Mouse (Mus musculus): ENCODE measurements around the gene Gm21762. TPM values are rescaled to one million over a fixed set of nuclear protein-coding genes. Genes with fewer than 3 reads are reported as not detected.
"Not testable (repeated sequence)": the region's sequence is repeated elsewhere in the genome, so short reads cannot be mapped to it uniquely, and the experiment has no call there.

Gm21762 gene
- polyA plus RNA-seq (2012; fragmentation: generic; extraction: Trizol) = 0.16 TPM
- long read RNA-seq, experiment 1 = 0 reads
- long read RNA-seq, experiment 2 = 0 reads

DNA sequence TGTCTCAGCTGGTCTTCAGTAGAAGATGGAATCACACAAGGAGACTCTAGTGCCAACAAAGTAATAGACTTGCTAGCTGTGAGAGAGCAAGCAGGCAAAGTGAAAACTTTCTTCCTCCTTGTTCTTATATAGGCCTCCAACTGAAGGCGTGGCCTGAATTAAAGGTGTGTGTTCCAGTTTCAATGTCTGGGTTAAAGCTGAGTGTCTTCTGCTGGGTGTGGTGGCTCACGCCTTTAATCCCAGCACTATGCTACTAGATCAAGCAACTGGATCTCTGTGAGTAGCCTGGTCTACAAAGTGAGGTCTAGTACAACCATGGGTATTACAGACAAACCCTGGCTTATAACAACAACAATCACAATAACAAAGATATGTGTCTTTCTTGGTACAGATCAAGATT, at the start of gene Gm21762:
Gm21762 (minus strand) TSS at position 101 of the 400 bp plus-strand sequence.
- not testable (repeated sequence) for H3ac ChIP-seq (ENCODE audit: control insufficient read depth, insufficient read length, low read depth); H3K36me3 ChIP-seq (ENCODE audit: control insufficient read depth, insufficient read depth); H3K79me2 ChIP-seq (ENCODE audit: control insufficient read depth, insufficient read depth)

DNA sequence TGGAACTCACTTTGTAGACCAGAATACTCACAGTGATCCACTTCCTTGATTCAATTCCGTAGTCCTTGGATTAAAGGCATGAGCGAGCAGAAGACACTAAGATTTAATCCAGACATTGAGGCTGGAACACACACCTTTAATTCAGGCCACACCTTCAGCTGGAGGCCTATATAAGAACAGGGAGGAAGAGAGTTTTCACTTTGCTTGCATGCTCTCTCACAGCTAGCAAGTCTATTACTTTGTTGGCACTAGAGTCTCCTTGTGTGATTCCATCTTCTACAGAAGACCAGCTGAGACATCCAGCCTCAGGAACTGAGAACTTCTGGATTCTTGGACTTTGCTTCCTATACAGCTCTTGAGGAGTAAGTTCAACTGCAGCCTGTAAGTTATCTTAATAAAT, 47.1 kb upstream of the Gm21762 start, which contains the start of gene AF067061:
AF067061 (plus strand) TSS at position 245 of the 400 bp plus-strand sequence.
- not testable (repeated sequence) for H3ac ChIP-seq (ENCODE audit: control insufficient read depth, insufficient read length, low read depth); H3K4me3 ChIP-seq (ENCODE audit: insufficient read depth, poor library complexity, severe bottlenecking); H3K36me3 ChIP-seq (ENCODE audit: control insufficient read depth, insufficient read depth); H3K27me3 ChIP-seq (ENCODE audit: control insufficient read depth, insufficient read depth, insufficient read length); H3K79me2 ChIP-seq (ENCODE audit: control insufficient read depth, insufficient read depth); H3K79me3 ChIP-seq (ENCODE audit: low read depth)

More for the DNA sequence above, at the start of gene Gm21762:
- H3K79me3 ChIP-seq (ENCODE audit: low read depth); H3K4me3 ChIP-seq (ENCODE audit: insufficient read depth, poor library complexity, severe bottlenecking); H3K27me3 ChIP-seq (ENCODE audit: control insufficient read depth, insufficient read depth, insufficient read length): not testable (repeated sequence)

DNA sequence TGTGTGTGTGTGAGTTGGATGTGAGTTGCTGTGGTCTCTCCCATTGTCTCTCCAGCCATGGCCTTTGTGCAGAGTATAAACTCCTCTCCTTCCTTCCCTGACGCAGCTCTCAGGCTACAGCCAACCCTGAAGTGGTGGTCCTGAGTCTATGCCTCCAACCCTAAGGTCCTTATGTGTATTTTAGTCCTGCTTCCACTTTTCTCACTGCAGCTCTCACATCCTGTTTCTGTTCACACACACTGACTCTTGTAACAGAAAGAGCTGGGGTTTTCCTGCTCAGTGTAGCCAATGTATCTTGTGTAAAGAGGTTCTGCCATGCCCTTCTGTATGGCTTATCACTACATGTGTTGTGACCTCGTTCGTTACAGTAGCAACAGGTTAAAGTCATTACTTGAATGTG, 44.0 kb upstream of the Gm21762 start:
- not testable (repeated sequence) for H3K79me2 ChIP-seq (ENCODE audit: control insufficient read depth, insufficient read depth); H3K4me3 ChIP-seq (ENCODE audit: insufficient read depth, poor library complexity, severe bottlenecking); H3K79me3 ChIP-seq (ENCODE audit: low read depth); H3K27me3 ChIP-seq (ENCODE audit: control insufficient read depth, insufficient read depth, insufficient read length); H3K36me3 ChIP-seq (ENCODE audit: control insufficient read depth, insufficient read depth); H3ac ChIP-seq (ENCODE audit: control insufficient read depth, insufficient read length, low read depth)

DNA sequence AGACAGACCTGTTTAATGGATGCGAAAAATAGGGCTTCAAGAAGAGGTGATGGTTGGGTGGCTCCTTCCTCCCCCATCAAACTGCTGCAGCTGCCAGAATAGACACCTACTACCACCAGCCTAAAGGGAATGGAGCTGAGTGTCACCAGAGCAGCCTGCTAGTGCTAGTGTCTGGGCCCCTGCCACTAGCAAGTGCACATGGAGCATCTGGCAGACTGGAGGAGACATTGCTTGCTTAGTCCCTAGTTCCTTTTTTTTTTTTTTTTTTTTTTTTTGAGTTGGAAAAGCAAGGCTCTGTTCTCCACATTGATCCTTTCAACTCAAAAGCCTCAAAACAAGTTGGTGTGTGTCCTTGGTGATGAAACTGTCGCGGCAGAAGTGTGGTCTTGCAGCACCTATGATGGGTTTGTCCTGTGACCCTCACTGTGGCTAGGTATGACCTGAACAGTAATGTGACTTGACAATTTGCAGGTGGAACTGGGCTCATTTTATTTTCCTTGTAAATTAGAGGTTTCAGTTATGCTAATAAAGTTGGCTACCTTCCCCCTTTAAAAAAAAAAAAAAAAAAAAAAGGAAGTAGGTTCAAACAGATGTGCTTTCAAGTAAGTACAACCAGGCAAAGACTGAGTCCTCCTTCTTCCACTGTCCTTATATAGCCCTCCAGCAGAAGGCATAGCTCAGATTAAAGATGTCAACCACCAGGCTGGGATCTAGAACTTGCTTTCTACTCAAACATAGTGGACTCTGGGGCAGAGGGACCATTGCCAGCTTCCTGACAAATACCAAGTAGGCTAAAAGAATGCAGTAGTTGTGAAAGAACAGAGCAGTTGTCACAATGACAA, 43.3 kb upstream of the Gm21762 start:
- H3K27me3 ChIP-seq (ENCODE audit: control insufficient read depth, insufficient read depth, insufficient read length); H3K79me3 ChIP-seq (ENCODE audit: low read depth); H3K4me3 ChIP-seq (ENCODE audit: insufficient read depth, poor library complexity, severe bottlenecking); H3K79me2 ChIP-seq (ENCODE audit: control insufficient read depth, insufficient read depth); H3ac ChIP-seq (ENCODE audit: control insufficient read depth, insufficient read length, low read depth); H3K36me3 ChIP-seq (ENCODE audit: control insufficient read depth, insufficient read depth): not testable (repeated sequence)

DNA sequence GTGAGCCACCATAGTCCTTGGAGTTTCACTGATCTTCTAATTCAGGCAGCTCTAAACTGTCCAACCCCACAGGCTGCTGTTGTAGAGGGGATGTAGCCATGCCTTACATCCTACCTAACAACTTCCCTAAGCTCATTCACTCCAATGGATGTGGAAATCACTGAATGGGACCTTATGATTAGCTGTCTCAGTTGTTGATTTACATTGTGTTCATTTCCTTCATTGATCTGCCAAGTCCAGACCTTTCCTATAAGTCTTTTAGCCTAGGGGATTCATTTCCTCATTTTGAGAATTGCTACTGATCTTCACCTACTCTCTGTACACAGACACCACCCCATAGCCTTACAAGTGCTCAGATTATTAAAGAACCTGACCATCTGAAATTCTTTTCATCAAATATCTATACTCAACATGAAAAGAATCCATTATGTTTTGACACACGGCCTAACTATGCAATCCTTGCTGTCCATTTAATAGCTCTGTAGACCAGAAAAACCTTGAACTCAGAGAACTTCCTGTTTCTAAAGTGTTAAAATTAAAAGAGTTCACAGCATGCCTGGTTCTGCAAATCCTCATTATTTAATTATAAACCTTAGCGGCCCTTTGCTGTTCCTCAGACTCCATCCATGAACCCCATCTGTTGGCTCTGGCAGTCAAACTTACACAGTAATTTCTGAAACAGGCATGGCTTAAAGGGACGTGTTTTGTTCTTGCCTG, 35.6 kb upstream of the Gm21762 start:
- H3ac ChIP-seq (ENCODE audit: control insufficient read depth, insufficient read length, low read depth); H3K4me3 ChIP-seq (ENCODE audit: insufficient read depth, poor library complexity, severe bottlenecking); H3K79me3 ChIP-seq (ENCODE audit: low read depth); H3K79me2 ChIP-seq (ENCODE audit: control insufficient read depth, insufficient read depth); H3K36me3 ChIP-seq (ENCODE audit: control insufficient read depth, insufficient read depth); H3K27me3 ChIP-seq (ENCODE audit: control insufficient read depth, insufficient read depth, insufficient read length): not testable (repeated sequence)

DNA sequence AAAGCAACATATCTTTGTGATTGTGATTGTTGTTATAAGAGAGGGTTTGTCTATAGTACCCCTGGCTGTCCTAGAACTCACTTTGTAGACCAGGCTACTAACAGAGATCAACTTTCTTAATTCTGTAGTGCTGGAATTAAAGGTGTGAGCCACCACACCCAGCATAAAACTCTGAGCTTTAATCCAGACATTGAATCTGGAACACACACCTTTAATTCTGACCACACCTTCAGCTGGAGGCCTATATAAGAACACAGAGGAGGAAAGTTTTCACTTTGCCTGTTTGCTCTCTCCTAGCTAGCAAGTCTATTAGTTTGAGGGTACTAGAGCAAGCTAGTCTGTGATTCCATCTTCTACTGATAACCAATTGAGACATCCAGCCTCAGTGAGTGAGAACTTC, 23.1 kb upstream of the Gm21762 start, which contains the start of gene Gm21731:
Gm21731 (plus strand) TSS at position 301 of the 400 bp plus-strand sequence.
- not testable (repeated sequence) for H3K79me2 ChIP-seq (ENCODE audit: control insufficient read depth, insufficient read depth); H3ac ChIP-seq (ENCODE audit: control insufficient read depth, insufficient read length, low read depth); H3K36me3 ChIP-seq (ENCODE audit: control insufficient read depth, insufficient read depth); H3K4me3 ChIP-seq (ENCODE audit: insufficient read depth, poor library complexity, severe bottlenecking); H3K79me3 ChIP-seq (ENCODE audit: low read depth); H3K27me3 ChIP-seq (ENCODE audit: control insufficient read depth, insufficient read depth, insufficient read length)

DNA sequence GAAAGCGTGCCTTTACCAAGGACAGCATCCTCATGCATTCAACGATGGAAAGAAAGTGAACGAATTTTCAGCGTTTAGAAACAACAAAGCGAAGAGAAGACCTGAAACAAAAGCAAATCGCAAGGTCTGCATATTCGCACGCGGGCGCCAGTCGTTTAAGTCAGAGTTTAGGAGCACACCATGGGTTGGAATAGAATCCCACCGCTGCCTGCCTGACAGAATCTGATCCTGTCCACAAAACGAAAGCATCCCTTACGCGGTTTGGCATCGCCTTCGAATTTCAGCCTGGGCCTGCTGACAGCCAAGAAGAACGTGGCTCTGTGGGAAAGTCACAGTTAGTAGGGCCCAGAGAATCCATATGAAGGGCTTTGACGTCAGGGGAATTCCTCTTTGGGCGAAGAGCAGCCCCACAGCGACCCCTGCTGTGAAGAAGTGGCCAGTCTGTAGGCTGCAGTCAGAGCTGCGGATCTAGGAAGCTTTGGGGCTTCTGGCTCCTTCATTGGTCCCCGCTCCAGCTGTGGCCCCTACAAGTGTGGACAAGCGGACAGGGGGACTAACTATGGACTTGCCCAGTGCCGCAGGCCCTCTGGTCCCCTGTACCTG, 16.8 kb upstream of the Gm21762 start:
- not testable (repeated sequence) for H3ac ChIP-seq (ENCODE audit: control insufficient read depth, insufficient read length, low read depth); H3K4me3 ChIP-seq (ENCODE audit: insufficient read depth, poor library complexity, severe bottlenecking); H3K27me3 ChIP-seq (ENCODE audit: control insufficient read depth, insufficient read depth, insufficient read length); H3K79me3 ChIP-seq (ENCODE audit: low read depth); H3K36me3 ChIP-seq (ENCODE audit: control insufficient read depth, insufficient read depth); H3K79me2 ChIP-seq (ENCODE audit: control insufficient read depth, insufficient read depth)

DNA sequence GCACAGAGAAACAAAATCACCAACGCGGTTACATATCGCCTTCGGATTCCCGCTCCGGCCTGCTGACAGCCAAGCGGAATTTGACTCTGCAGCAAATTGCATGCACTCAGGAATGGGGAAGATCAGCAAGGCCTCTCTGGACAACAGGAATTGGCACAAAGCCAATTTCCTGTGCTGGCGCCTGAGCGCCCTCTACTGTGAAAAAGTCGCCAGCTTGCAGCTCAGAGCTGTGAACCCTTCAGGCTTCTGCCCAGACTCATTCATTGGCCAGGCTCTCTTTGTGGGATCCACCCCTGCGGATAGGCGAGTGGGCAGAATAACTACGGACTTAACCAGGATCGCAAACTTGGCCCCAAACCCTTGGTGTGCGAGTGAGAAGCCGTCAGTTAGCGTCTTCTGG, 16.1 kb upstream of the Gm21762 start:
- not testable (repeated sequence) for H3K79me3 ChIP-seq (ENCODE audit: low read depth); H3ac ChIP-seq (ENCODE audit: control insufficient read depth, insufficient read length, low read depth); H3K79me2 ChIP-seq (ENCODE audit: control insufficient read depth, insufficient read depth); H3K36me3 ChIP-seq (ENCODE audit: control insufficient read depth, insufficient read depth); H3K27me3 ChIP-seq (ENCODE audit: control insufficient read depth, insufficient read depth, insufficient read length); H3K4me3 ChIP-seq (ENCODE audit: insufficient read depth, poor library complexity, severe bottlenecking)

DNA sequence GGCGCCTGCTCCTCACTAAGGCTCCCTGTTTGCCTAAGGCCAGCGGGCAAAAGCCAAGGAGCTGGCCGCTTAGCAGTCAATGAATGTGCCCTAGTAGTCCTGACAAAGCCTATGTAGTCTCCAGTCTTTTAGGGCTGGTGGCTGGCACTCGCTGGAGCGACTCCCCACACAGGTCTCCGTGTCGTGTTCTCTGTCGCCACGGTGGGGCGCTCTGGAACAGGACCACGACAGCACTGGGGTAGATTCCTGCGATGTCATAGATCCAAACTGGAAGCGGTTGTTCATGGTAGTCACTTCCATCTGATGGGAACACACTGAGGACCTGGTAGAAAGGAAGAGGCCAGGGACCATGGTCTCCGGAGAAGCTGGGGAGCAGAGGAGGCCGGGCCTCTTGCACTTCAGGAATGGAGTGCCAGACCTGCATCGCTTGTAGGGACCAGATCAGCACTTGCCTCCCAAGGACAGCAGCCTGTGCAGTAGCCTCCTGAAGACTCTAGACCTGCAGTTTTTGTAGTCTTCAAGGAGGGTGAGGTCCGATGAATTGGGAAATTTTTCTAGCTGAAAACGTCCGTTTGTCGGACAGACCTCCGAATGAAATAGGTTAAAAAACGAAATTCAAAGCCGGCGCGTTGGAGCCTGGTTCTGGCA, 7.4 kb upstream of the Gm21762 start:
- H3K4me3 ChIP-seq (ENCODE audit: insufficient read depth, poor library complexity, severe bottlenecking); H3K27me3 ChIP-seq (ENCODE audit: control insufficient read depth, insufficient read depth, insufficient read length); H3K79me2 ChIP-seq (ENCODE audit: control insufficient read depth, insufficient read depth); H3ac ChIP-seq (ENCODE audit: control insufficient read depth, insufficient read length, low read depth); H3K36me3 ChIP-seq (ENCODE audit: control insufficient read depth, insufficient read depth); H3K79me3 ChIP-seq (ENCODE audit: low read depth): not testable (repeated sequence)

DNA sequence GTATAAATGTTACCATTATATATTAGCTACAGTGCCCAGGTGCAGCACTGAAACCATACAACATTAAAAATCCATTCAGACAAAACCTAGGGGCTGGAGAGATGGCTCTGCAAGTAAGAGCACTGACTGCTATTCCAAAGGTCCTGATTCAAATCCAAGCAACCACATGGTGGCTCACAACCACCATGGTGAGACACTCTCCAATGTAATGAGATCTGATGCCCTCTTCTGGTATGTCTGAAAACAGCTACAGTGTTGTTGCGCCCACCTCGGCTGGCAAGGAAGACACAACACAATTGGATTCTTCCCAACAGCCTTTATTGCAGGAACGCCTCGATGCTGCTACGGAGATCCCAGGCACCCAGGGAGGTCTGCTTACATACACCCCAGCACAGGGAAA, 5.2 kb upstream of the Gm21762 start:
- not testable (repeated sequence) for H3ac ChIP-seq (ENCODE audit: control insufficient read depth, insufficient read length, low read depth); H3K36me3 ChIP-seq (ENCODE audit: control insufficient read depth, insufficient read depth); H3K79me3 ChIP-seq (ENCODE audit: low read depth); H3K27me3 ChIP-seq (ENCODE audit: control insufficient read depth, insufficient read depth, insufficient read length); H3K4me3 ChIP-seq (ENCODE audit: insufficient read depth, poor library complexity, severe bottlenecking); H3K79me2 ChIP-seq (ENCODE audit: control insufficient read depth, insufficient read depth)

DNA sequence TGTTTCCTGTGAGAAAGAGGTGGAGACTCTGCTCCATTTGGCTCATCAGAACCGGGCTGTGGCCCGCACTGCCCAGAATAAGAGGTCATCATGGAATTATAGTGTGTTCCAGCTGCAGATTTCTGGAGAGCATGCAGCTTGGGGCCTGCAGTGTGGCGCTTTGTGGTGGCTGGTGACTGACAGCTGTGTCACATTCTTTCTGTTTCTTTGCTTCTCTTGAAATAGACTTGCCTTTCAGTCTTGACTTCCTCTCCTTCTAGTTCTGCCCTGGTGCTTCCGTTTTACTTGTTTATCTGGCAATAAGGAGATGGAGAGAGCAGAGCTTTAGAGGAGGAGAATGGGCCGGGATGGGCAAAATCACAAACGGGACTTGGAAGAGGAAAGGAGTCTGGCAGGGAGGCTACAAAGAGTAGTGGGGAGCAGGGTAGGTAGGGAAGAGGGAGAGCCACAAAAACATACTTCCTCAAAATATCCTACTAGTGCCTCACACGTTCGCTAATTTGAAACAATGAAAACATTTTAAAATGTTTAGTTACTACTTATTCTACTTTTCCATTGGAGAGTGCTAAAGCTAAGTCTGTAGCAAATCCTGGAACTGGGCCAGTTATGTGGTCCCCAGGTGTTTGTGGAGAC, 19.4 kb downstream of the Gm21762 start:
- H3K79me3 ChIP-seq (ENCODE audit: low read depth); H3K79me2 ChIP-seq (ENCODE audit: control insufficient read depth, insufficient read depth); H3K27me3 ChIP-seq (ENCODE audit: control insufficient read depth, insufficient read depth, insufficient read length); H3ac ChIP-seq (ENCODE audit: control insufficient read depth, insufficient read length, low read depth); H3K4me3 ChIP-seq (ENCODE audit: insufficient read depth, poor library complexity, severe bottlenecking); H3K36me3 ChIP-seq (ENCODE audit: control insufficient read depth, insufficient read depth): not testable (repeated sequence)
